ENCODE assay signal across 15 mouse cellular contexts in the genomic region with DNA sequence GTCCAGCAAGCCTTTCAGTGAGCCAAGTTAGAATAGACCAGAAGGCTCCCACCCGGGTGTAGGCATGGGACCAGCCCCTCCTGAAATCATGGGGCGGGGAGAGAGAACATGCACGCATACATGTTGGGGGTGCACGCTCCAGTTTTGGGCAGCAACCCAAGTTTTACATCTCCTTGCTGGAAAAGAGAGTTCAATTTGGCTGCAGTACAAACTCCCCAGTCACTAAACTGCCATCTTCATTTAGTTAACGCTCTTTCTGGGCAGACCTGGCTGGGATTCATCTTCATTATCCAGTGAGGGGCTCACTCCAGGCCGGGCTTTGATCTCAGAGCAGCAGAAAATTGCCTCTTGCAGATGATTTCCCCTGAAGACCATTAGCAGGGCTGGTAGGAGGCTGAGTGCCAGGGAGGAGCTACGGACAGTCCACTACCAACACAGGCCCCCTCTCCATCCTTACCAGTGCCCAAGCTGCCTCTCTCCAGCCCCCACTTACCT.
DNase-seq lines count a peak whose midpoint lies in the region; ATAC-seq and TF ChIP-seq lines count a peak whose summit lies in the region.
"Had no signal": no experiment of that assay in that cellular context is flagged by ENCODE, and none has a peak within 500 bp of the region (broad histone marks: within the 10 kb centered on the region; RNA-seq: fewer than 3 reads in every experiment).

No protein-coding gene starts in this region.

- no peak for TF ChIP-seq CTCF in brain, embryonic 14.5 days (IDR thresholded peaks at IDR 0.05; ENCODE audit: borderline replicate concordance, extremely low read depth, insufficient read depth, insufficient read length)

- peaks cover 57% of the 10 kb centered on the region for H3K27me3 ChIP-seq in forebrain, embryonic 13.5 days
- H3K27me3 ChIP-seq in forebrain, embryonic 11.5 days (ENCODE audit: control insufficient read depth, insufficient read depth, low read length), result peaks cover 43% of the 10 kb centered on the region
- 0 out of 2 replicates have a peak, but pooled peaks cover 2% of the 10 kb centered on the region for H3K27me3 ChIP-seq in limb, embryonic 15.5 days
- H3K27me3 ChIP-seq: neural tube, embryonic 12.5 days; Patski had no signal

- H3K9ac ChIP-seq in forebrain, embryonic 13.5 days, result no peak overlapping the region
- no peak overlapping the region for H3K9ac ChIP-seq in forebrain, embryonic 11.5 days (ENCODE audit: low read length)
- no peak overlapping the region for H3K9ac ChIP-seq in limb, embryonic 15.5 days
- H3K9ac ChIP-seq: kidney, embryonic 15.5 days; neural tube, embryonic 12.5 days had no signal

- peak overlapping the region; percentile 78 for H3K27ac ChIP-seq in forebrain, embryonic 13.5 days
- H3K27ac ChIP-seq in forebrain, embryonic 11.5 days (ENCODE audit: low read depth, low read length), result no peak overlapping the region
- peak overlapping the region; percentile 60 for H3K27ac ChIP-seq in limb, embryonic 15.5 days
- H3K27ac ChIP-seq: kidney, embryonic 15.5 days; neural tube, embryonic 12.5 days had no signal

- peaks cover 46% of the 10 kb centered on the region for H3K4me1 ChIP-seq in forebrain, embryonic 13.5 days
- H3K4me1 ChIP-seq in forebrain, embryonic 11.5 days (replicated peaks; ENCODE audit: control insufficient read depth, insufficient read depth, low read length), result peaks cover 14% of the 10 kb centered on the region
- peaks cover 24% of the 10 kb centered on the region for H3K4me1 ChIP-seq in limb, embryonic 15.5 days

- peak; percentile 72 for ATAC-seq in forebrain, embryonic 13.5 days
- no peak for ATAC-seq in forebrain, embryonic 11.5 days (replicated peaks; ENCODE audit: low FRiP score)
- no peak for ATAC-seq in limb, embryonic 15.5 days (ENCODE audit: insufficient number of reproducible peaks, low FRiP score, low TSS enrichment, low read depth)
- ATAC-seq: Patski had no signal

- 41% methylated on average over 7 of the region's 7 CpGs for WGBS in forebrain, embryonic 13.5 days
- WGBS in forebrain, embryonic 11.5 days, result 65% methylated on average over 7 of the region's 7 CpGs
- WGBS in limb, embryonic 15.5 days, result 24% methylated on average over 7 of the region's 7 CpGs

- H3K4me3 ChIP-seq in forebrain, embryonic 13.5 days, result no peak overlapping the region
- H3K4me3 ChIP-seq in forebrain, embryonic 11.5 days (ENCODE audit: low read depth, low read length), result no peak overlapping the region
- no peak overlapping the region for H3K4me3 ChIP-seq in limb, embryonic 15.5 days
- H3K4me3 ChIP-seq: kidney, embryonic 15.5 days; neural tube, embryonic 12.5 days had no signal

- no peak for TF ChIP-seq POLR2A in brain, embryonic 14.5 days (IDR thresholded peaks at IDR 0.05; ENCODE audit: borderline replicate concordance, extremely low read depth, insufficient read depth, insufficient read length, poor library complexity, severe bottlenecking)

- no peak overlapping the region for H3K4me2 ChIP-seq in forebrain, embryonic 13.5 days
- no peak overlapping the region for H3K4me2 ChIP-seq in forebrain, embryonic 11.5 days (ENCODE audit: low read depth, low read length, severe bottlenecking)
- H3K4me2 ChIP-seq in limb, embryonic 15.5 days, result no peak overlapping the region
- H3K4me2 ChIP-seq: kidney, embryonic 15.5 days; neural tube, embryonic 12.5 days had no signal

- no peaks in the 10 kb centered on the region for H3K9me3 ChIP-seq in forebrain, embryonic 13.5 days (replicated peaks)
- no peaks in the 10 kb centered on the region for H3K9me3 ChIP-seq in forebrain, embryonic 11.5 days (ENCODE audit: control insufficient read depth, low read length)
- H3K9me3 ChIP-seq in limb, embryonic 15.5 days, result no peaks in the 10 kb centered on the region
- H3K9me3 ChIP-seq: kidney, embryonic 15.5 days; neural tube, embryonic 12.5 days had no signal

- no peak for DNase-seq in forebrain, embryonic 11.5 days (ENCODE audit: low spot score)
- peak; percentile 18 for DNase-seq in lung, postnatal 10 days
- DNase-seq in lung, adult 18-20 months, result no peak
- DNase-seq in brain, embryonic 14.5 days (ENCODE audit: low read depth), result peak; percentile 96
- no peak for DNase-seq in adrenal gland, adult 2 months
- DNase-seq in thymus, postnatal 36 days, result no peak
- DNase-seq: adrenal gland, postnatal 25 days; heart, postnatal 36 days; layer of hippocampus, adult 9-11 months; thymus, postnatal 14 days had no signal

- no peaks in the 10 kb centered on the region for H3K36me3 ChIP-seq in forebrain, embryonic 13.5 days (ENCODE audit: poor library complexity, severe bottlenecking)
- no peaks in the 10 kb centered on the region for H3K36me3 ChIP-seq in forebrain, embryonic 11.5 days (ENCODE audit: control insufficient read depth, insufficient read depth, low read length)
- no peaks in the 10 kb centered on the region for H3K36me3 ChIP-seq in limb, embryonic 15.5 days
- H3K36me3 ChIP-seq: kidney, embryonic 15.5 days; neural tube, embryonic 12.5 days had no signal

Comparison
In these comparisons a context has a peak if more than half of its experiments do, and no peak if none do; other contexts are left out.
1. DNase-seq: peak in lung, postnatal 10 days (single experiment) and brain, embryonic 14.5 days (single experiment); none in forebrain, embryonic 11.5 days (single experiment), lung, adult 18-20 months (0 of 2), adrenal gland, adult 2 months (single experiment) and thymus, postnatal 36 days (0 of 2).